Mouse (Mus musculus): ENCODE results near the gene Prdx1. TPM values are rescaled to one million over a fixed set of nuclear protein-coding genes. Genes with fewer than 3 reads are reported as not detected.
A peak's percentile ranks its signal among the peaks of the same experiment; 100 is the strongest.
"Not testable (repeated sequence)": the region's sequence is repeated elsewhere in the genome, so short reads cannot be mapped to it uniquely, and the experiment has no call there.

The Prdx1 gene
- total RNA-seq, 1 experiment from 2014 or later = 56.9 TPM

GRCm38 (mm10) chr4:116672785-116673184 is 12.6 kb upstream of the Prdx1 start:
- no peak for ATAC-seq (ENCODE audit: extremely low read depth, insufficient number of reproducible peaks, low FRiP score, poor library complexity, severe bottlenecking)

- not testable (repeated sequence) for ATAC-seq (ENCODE audit: extremely low read depth, insufficient number of reproducible peaks, low FRiP score, poor library complexity, severe bottlenecking)
Observed at GRCm38 (mm10) chr4:116674761-116675160, 10.6 kb upstream of the Prdx1 start.

GRCm38 (mm10) chr4:116676027-116676426 is 9.3 kb upstream of the Prdx1 start:
- no peak for ATAC-seq (ENCODE audit: extremely low read depth, insufficient number of reproducible peaks, low FRiP score, poor library complexity, severe bottlenecking)

- no peak for ATAC-seq (ENCODE audit: extremely low read depth, insufficient number of reproducible peaks, low FRiP score, poor library complexity, severe bottlenecking)
Observed at GRCm38 (mm10) chr4:116677808-116678207, 7.5 kb upstream of the Prdx1 start.

- no peak for ATAC-seq (ENCODE audit: extremely low read depth, insufficient number of reproducible peaks, low FRiP score, poor library complexity, severe bottlenecking)
Observed at GRCm38 (mm10) chr4:116679141-116679540, 6.2 kb upstream of the Prdx1 start.

- ATAC-seq (ENCODE audit: extremely low read depth, insufficient number of reproducible peaks, low FRiP score, poor library complexity, severe bottlenecking) = not testable (repeated sequence)
Observed at GRCm38 (mm10) chr4:116680521-116680920, 4.8 kb upstream of the Prdx1 start.

- no peak for ATAC-seq (ENCODE audit: extremely low read depth, insufficient number of reproducible peaks, low FRiP score, poor library complexity, severe bottlenecking)
Observed at GRCm38 (mm10) chr4:116683957-116684356, 1.4 kb upstream of the Prdx1 start.

GRCm38 (mm10) chr4:116684665-116685064 is 679 bp upstream of the Prdx1 start:
- ATAC-seq (ENCODE audit: extremely low read depth, insufficient number of reproducible peaks, low FRiP score, poor library complexity, severe bottlenecking) = no peak

GRCm38 (mm10) chr4:116687041-116687440 is 1.7 kb downstream of the Prdx1 start:
- no peak for ATAC-seq (ENCODE audit: extremely low read depth, insufficient number of reproducible peaks, low FRiP score, poor library complexity, severe bottlenecking)

- ATAC-seq (ENCODE audit: extremely low read depth, insufficient number of reproducible peaks, low FRiP score, poor library complexity, severe bottlenecking) = no peak
Observed at GRCm38 (mm10) chr4:116689309-116689876, 4.0 kb downstream of the Prdx1 start.

GRCm38 (mm10) chr4:116692146-116692545 is 6.8 kb downstream of the Prdx1 start:
- no peak for ATAC-seq (ENCODE audit: extremely low read depth, insufficient number of reproducible peaks, low FRiP score, poor library complexity, severe bottlenecking)

GRCm38 (mm10) chr4:116693785-116694184 is 8.4 kb downstream of the Prdx1 start:
- ATAC-seq (ENCODE audit: extremely low read depth, insufficient number of reproducible peaks, low FRiP score, poor library complexity, severe bottlenecking) = no peak

GRCm38 (mm10) chr4:116698693-116699342 is 13.5 kb downstream of the Prdx1 start:
- no peak for ATAC-seq (ENCODE audit: extremely low read depth, insufficient number of reproducible peaks, low FRiP score, poor library complexity, severe bottlenecking)

- no peak for ATAC-seq (ENCODE audit: extremely low read depth, insufficient number of reproducible peaks, low FRiP score, poor library complexity, severe bottlenecking)
Observed at GRCm38 (mm10) chr4:116700964-116701363, 15.6 kb downstream of the Prdx1 start.

GRCm38 (mm10) chr4:116703804-116704203 is 18.5 kb downstream of the Prdx1 start:
- ATAC-seq (ENCODE audit: extremely low read depth, insufficient number of reproducible peaks, low FRiP score, poor library complexity, severe bottlenecking) = peak; percentile 41

- no peak for ATAC-seq (ENCODE audit: extremely low read depth, insufficient number of reproducible peaks, low FRiP score, poor library complexity, severe bottlenecking)
Observed at GRCm38 (mm10) chr4:116707666-116708065, 22.3 kb downstream of the Prdx1 start.

GRCm38 (mm10) chr4:116708201-116708764 is 22.9 kb downstream of the Prdx1 start, which contains the start of the genes Mmachc and Ccdc163:
Gene Mmachc, minus strand, starts transcription at chr4:116708406.
Gene Ccdc163, plus strand, starts transcription at chr4:116708509.
- peak; percentile 97 for ATAC-seq (ENCODE audit: extremely low read depth, insufficient number of reproducible peaks, low FRiP score, poor library complexity, severe bottlenecking)

- no peak for ATAC-seq (ENCODE audit: extremely low read depth, insufficient number of reproducible peaks, low FRiP score, poor library complexity, severe bottlenecking)
Observed at GRCm38 (mm10) chr4:116708791-116709390, 23.5 kb downstream of the Prdx1 start.

GRCm38 (mm10) chr4:116710154-116710553 is 24.8 kb downstream of the Prdx1 start:
- no peak for ATAC-seq (ENCODE audit: extremely low read depth, insufficient number of reproducible peaks, low FRiP score, poor library complexity, severe bottlenecking)

GRCm38 (mm10) chr4:116712536-116712935 is 27.2 kb downstream of the Prdx1 start:
- ATAC-seq (ENCODE audit: extremely low read depth, insufficient number of reproducible peaks, low FRiP score, poor library complexity, severe bottlenecking) = no peak
